Mouse (Mus musculus) lung, postnatal 0 days (tissue): ENCODE results near the gene Tomm7. TPM values are rescaled to one million over a fixed set of nuclear protein-coding genes. Genes with fewer than 3 reads are reported as not detected.
A peak's percentile ranks its signal among the peaks of the same experiment; 100 is the strongest.

Experiments
- ATAC-seq: fragments of 200-750 bp; cut with Nextera tagmentation; 2 replicates; pipeline ENCODE4 v1.8.0; 2017; ENCODE audit warnings: moderate library complexity
- DNase-seq: peaks from one replicate; pipeline ENCODE4 v3.0.0-alpha.2; 2016; ENCODE audit warnings: low spot score
- H3K27ac ChIP-seq: fragments of 300-500 bp; sonication (generic); 2 replicates; pipeline ENCODE4 v1.5.1; 2014; ENCODE audit warnings: antibody characterized with exemption, mild to moderate bottlenecking, low read length, mixed read lengths
- H3K27me3 ChIP-seq: fragments of 300-500 bp; sonication (generic); replicated peaks from 2 replicates; pipeline ENCODE4 v1.6.1; 2014; ENCODE audit warnings: low read length, mixed read lengths; ENCODE audit not compliant: insufficient read depth
- H3K36me3 ChIP-seq: fragments of 300-500 bp; sonication (generic); 2 replicates; pipeline ENCODE4 v1.6.1; 2014; ENCODE audit warnings: low read length, mixed read lengths; ENCODE audit not compliant: insufficient read depth
- H3K4me1 ChIP-seq: fragments of 300-500 bp; sonication (generic); 2 replicates; pipeline ENCODE4 v1.6.1; 2014; ENCODE audit warnings: antibody characterized with exemption, low read depth, low read length, mixed read lengths; ENCODE audit not compliant: insufficient read depth
- H3K4me2 ChIP-seq: fragments of 300-500 bp; sonication (generic); replicated peaks from 2 replicates; pipeline ENCODE4 v1.6.1; 2014; ENCODE audit warnings: low read depth, mild to moderate bottlenecking, low read length, moderate library complexity, mixed read lengths
- H3K4me3 ChIP-seq: fragments of 300-500 bp; sonication (generic); 2 replicates; pipeline ENCODE4 v1.5.1; 2014; ENCODE audit warnings: low read depth, low read length
- H3K9ac ChIP-seq: fragments of 300-500 bp; sonication (generic); replicated peaks from 2 replicates; pipeline ENCODE4 v1.6.1; 2014; ENCODE audit warnings: low read depth, mild to moderate bottlenecking
- H3K9me3 ChIP-seq: fragments of 300-500 bp; sonication (generic); 2 replicates; pipeline ENCODE4 v1.6.1; 2016; ENCODE audit warnings: low read length, mixed read lengths
- CTCF ChIP-seq: IDR thresholded peaks from 2 replicates; pipeline ENCODE4 v1.5.1; 2016; ENCODE audit warnings: antibody characterized with exemption, mild to moderate bottlenecking
- EP300 ChIP-seq: IDR thresholded peaks from 2 replicates; pipeline ENCODE4 v1.6.1; 2016; ENCODE audit warnings: antibody characterized with exemption, mild to moderate bottlenecking, control low read depth
- WGBS: fragments of 180-500 bp; shearing (Covaris S2); extraction: QIAGEN DNeasy Blood & Tissue Kit; methylation state at CpG from one replicate; pipeline ENCODE4 v1.1.7; 2014; 5-methylcytosine and 5-hydroxymethylcytosine counted together
- polyA plus RNA-seq: library from polyadenylated mRNA; unstranded; fragments of >200 nt; fragmentation: Nextera tagmentation; extraction: Ambion mirVana; gene quantifications from 2 replicates; pipeline ENCODE4 v1.2.1, GENCODE M21; 2015

The Tomm7 gene
- polyA plus RNA-seq, 1 experiment from 2014 or later = 102 TPM

DNA sequence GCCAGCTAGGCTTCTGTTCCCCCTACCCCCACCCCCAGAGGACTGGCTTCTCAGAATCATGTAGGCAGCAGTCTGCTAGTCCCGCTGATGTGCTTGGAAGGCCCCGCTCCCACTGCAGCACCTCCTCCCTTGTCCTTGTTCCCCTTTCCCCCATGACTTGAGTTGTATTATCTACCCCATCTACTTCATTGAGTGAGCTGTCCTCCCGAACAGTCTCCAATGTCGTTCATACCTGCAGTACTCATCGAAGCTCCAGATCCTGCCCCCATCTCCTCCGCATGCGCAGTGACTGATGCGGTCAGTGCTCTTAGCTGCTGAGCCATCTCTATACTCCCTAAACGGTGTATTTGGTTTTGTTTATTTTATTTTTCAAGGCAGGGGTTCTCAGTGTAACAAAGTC, 17.8 kb upstream of the Tomm7 start:
- Histone ChIP-seq H3K36me3 (no peaks in the 10 kb centered on the region), H3K9me3 (no peaks in the 10 kb centered on the region), H3K27ac (no peak overlapping the region), H3K4me2 (no peak overlapping the region), H3K9ac (no peak overlapping the region), H3K4me1 (peaks cover 4% of the 10 kb centered on the region; the same call in 1 of the 2 replicates), H3K4me3 (no peak overlapping the region), H3K27me3 (no peaks in the 10 kb centered on the region)
- ATAC-seq (no peak), DNase-seq (no peak)
- no peak for TF ChIP-seq CTCF
- no peak for TF ChIP-seq EP300
- WGBS = 81% methylated on average over 9 of the region's 9 CpGs

DNA sequence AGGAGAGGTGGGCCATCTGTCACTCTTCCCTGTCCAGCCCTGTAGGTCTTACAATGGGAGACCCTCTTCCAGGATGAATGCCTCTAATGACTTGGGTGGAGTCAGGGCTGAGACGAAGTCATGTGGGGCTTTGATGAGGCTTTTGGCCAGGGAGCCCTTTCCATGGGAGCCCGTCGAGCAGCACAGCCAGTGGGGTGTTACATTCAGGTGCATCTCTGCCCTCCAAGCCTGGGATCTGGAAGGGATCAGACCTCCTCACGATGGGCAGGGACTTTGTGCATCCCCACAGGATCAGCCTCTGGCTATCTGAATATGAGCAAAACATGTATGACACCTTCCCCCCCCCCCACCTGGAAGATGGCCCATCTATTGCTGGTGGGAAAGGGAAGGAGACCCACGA, 15.9 kb upstream of the Tomm7 start:
- ATAC-seq (no peak), DNase-seq (no peak)
- Histone ChIP-seq H3K27ac (no peak overlapping the region), H3K4me1 (peaks cover 4% of the 10 kb centered on the region; the same call in 1 of the 2 replicates), H3K9me3 (no peaks in the 10 kb centered on the region), H3K9ac (no peak overlapping the region), H3K4me2 (no peak overlapping the region), H3K4me3 (no peak overlapping the region), H3K27me3 (no peaks in the 10 kb centered on the region), H3K36me3 (no peaks in the 10 kb centered on the region)
- no peak for TF ChIP-seq CTCF
- WGBS = 86% methylated on average over 5 of the region's 5 CpGs

GRCm38 (mm10) chr5:23859087-23859718, 15.2 kb upstream of the Tomm7 start:
- no peak for TF ChIP-seq CTCF
- TF ChIP-seq EP300 = no peak
- no peak overlapping the region for H3K27ac ChIP-seq
- H3K4me1 ChIP-seq = peaks cover 4% of the 10 kb centered on the region; the same call in 1 of the 2 replicates
- no peak overlapping the region for H3K4me2 ChIP-seq
- no peaks in the 10 kb centered on the region for H3K9me3 ChIP-seq
- no peaks in the 10 kb centered on the region for H3K27me3 ChIP-seq
- H3K9ac ChIP-seq = no peak overlapping the region
- 52% methylated on average over 1 of the region's 1 CpGs for WGBS
- ATAC-seq = no peak
- no peak for DNase-seq
- H3K4me3 ChIP-seq = no peak overlapping the region
- no peaks in the 10 kb centered on the region for H3K36me3 ChIP-seq

GRCm38 (mm10) chr5:23858643-23859042, 14.7 kb upstream of the Tomm7 start:
- Histone ChIP-seq H3K4me3 (no peak overlapping the region), H3K4me2 (no peak overlapping the region), H3K27me3 (no peaks in the 10 kb centered on the region), H3K36me3 (no peaks in the 10 kb centered on the region), H3K9me3 (no peaks in the 10 kb centered on the region), H3K4me1 (peaks cover 4% of the 10 kb centered on the region; the same call in 1 of the 2 replicates), H3K27ac (no peak overlapping the region), H3K9ac (no peak overlapping the region)
- ATAC-seq (peak; percentile 32; the same call in 1 of the 2 replicates), DNase-seq (no peak)
- WGBS = 85% methylated on average over 7 of the region's 7 CpGs
- no peak for TF ChIP-seq EP300
- peak; percentile 69 for TF ChIP-seq CTCF

DNA sequence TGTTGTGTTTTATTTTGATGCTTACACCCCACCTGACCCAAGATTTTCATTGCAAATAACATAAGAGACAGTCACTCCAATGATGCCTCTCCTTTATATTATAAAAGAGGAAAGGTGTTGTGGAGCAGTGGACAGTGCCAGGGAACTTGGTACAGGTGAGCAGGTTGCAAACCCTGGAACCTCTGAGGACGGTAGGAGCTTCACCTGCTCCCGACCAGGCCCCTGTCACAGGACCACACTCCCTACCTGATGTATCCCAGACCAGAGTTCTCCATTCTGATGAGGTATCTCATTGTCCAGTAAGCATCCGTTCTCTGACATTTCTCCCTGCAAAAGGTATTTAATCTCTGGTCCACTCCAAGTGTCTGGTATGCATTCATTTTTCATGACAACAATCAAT, 14.0 kb upstream of the Tomm7 start:
- H3K4me3 ChIP-seq = no peak overlapping the region
- 84% methylated on average over 3 of the region's 3 CpGs for WGBS
- no peak for DNase-seq
- TF ChIP-seq CTCF (no peak), EP300 (no peak)
- H3K27ac ChIP-seq = no peak overlapping the region
- no peaks in the 10 kb centered on the region for H3K27me3 ChIP-seq
- no peak overlapping the region for H3K9ac ChIP-seq
- peaks cover 4% of the 10 kb centered on the region; the same call in 1 of the 2 replicates for H3K4me1 ChIP-seq
- H3K9me3 ChIP-seq = no peaks in the 10 kb centered on the region
- no peaks in the 10 kb centered on the region for H3K36me3 ChIP-seq
- ATAC-seq = no peak
- H3K4me2 ChIP-seq = no peak overlapping the region

DNA sequence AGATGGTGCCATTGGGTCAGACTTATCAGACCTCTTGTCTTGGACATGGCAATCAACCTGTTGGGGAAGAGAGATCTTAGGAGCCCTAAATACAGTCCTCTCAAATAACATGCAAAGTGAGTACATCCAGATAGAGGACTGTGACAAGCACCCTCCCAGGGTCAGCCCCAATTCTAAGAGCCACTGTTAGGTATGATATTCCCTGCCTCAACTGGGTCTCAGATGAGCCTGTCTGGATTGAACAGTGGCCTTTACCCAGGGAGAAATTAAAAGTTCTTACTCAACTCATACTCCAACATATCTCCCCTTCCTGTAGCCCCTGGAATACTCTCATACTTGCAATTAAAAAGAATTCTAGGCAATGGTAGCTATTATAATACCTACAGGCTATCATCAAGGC, 13.2 kb upstream of the Tomm7 start:
- Histone ChIP-seq H3K36me3 (no peaks in the 10 kb centered on the region), H3K27ac (no peak overlapping the region), H3K27me3 (no peaks in the 10 kb centered on the region), H3K4me2 (no peak overlapping the region), H3K4me3 (no peak overlapping the region), H3K9me3 (no peaks in the 10 kb centered on the region), H3K9ac (no peak overlapping the region), H3K4me1 (peaks cover 2% of the 10 kb centered on the region; the same call in 1 of the 2 replicates)
- ATAC-seq (no peak), DNase-seq (no peak)
- TF ChIP-seq EP300 (no peak), CTCF (no peak)

DNA sequence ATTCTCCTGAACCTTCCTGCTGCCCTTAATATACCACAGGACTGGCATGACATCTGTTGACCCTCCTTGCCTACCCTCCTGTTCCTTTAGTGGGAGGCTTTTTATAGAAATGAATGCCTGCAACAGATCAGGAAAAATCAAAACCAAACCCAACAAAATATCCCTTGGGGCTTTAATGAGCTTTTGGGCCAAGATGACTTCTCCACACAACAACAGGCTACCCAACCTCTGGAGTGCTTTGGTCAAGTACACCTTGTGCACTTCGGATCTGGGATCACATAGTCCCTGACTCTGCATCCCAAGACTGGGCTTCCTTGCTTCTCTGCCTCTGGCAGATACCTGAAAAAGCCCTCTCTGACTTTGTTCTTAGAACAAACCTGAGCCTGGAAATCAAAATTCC, 12.2 kb upstream of the Tomm7 start:
- WGBS = 88% methylated on average over 1 of the region's 1 CpGs
- H3K36me3 ChIP-seq = no peaks in the 10 kb centered on the region
- no peak overlapping the region for H3K9ac ChIP-seq
- H3K9me3 ChIP-seq = no peaks in the 10 kb centered on the region
- DNase-seq (no peak), ATAC-seq (no peak)
- no peak overlapping the region for H3K4me2 ChIP-seq
- no peak overlapping the region for H3K27ac ChIP-seq
- no peak overlapping the region for H3K4me3 ChIP-seq
- H3K27me3 ChIP-seq = no peaks in the 10 kb centered on the region
- no peak for TF ChIP-seq CTCF
- no peak for TF ChIP-seq EP300
- H3K4me1 ChIP-seq = no peaks in the 10 kb centered on the region
